Mouse (Mus musculus) MEL (cell line): Measurements from ENCODE around the gene Cnih2.

ENCODE experiments used
- BHLHE40 ChIP-seq: IDR thresholded peaks from 2 replicates; pipeline ENCODE4 v1.6.1; 2012; ENCODE audit warnings: low read depth, mild to moderate bottlenecking, inconsistent platforms, low read length, improper control_type of control experiment, borderline replicate concordance
- CTCF ChIP-seq, 3 experiments: IDR thresholded peaks in 2 of 3; conservative IDR thresholded peaks in 1 of 3; 2 replicates each; pipeline ENCODE4 v1.5.1; 2011 to 2012; ENCODE audit warnings: low read length in 3 of 3, low read depth in 2 of 3, mild to moderate bottlenecking in 2 of 3, improper control_type of control experiment in 1 of 3, inconsistent platforms in 1 of 3, mixed read lengths in 1 of 3, moderate library complexity in 1 of 3; ENCODE audit not compliant: control insufficient read depth in 1 of 3, insufficient read depth in 1 of 3, poor library complexity in 1 of 3, severe bottlenecking in 1 of 3
- EP300 ChIP-seq, 2 experiments: IDR thresholded peaks; 2 replicates each; pipeline ENCODE4 v1.6.1; 2011; ENCODE audit warnings: improper control_type of control experiment in 2 of 2, low read length in 2 of 2, low read depth in 1 of 2, mild to moderate bottlenecking in 1 of 2
- GATA1 ChIP-seq: IDR thresholded peaks from 2 replicates; pipeline ENCODE4 v1.6.1; 2011; ENCODE audit warnings: low read depth, low read length, improper control_type of control experiment
- JUND ChIP-seq: IDR thresholded peaks from 2 replicates; pipeline ENCODE4 v1.6.1; 2011; ENCODE audit warnings: low read depth, mild to moderate bottlenecking, improper control_type of control experiment, low read length
- NRF1 ChIP-seq: IDR thresholded peaks from 2 replicates; pipeline ENCODE4 v1.6.1; 2014; ENCODE audit warnings: low read depth, mild to moderate bottlenecking, inconsistent platforms, low read length, improper control_type of control experiment, moderate library complexity; ENCODE audit not compliant: poor library complexity, insufficient read depth, severe bottlenecking
- POLR2A ChIP-seq, 2 experiments: IDR thresholded peaks; 2 replicates each; pipeline ENCODE4 v1.6.1; 2011 to 2012; ENCODE audit warnings: low read length in 2 of 2, mild to moderate bottlenecking in 2 of 2, control low read depth in 1 of 2, improper control_type of control experiment in 1 of 2, low read depth in 1 of 2, moderate library complexity in 1 of 2; ENCODE audit not compliant: control insufficient read depth in 1 of 2, insufficient read depth in 1 of 2, poor library complexity in 1 of 2
- TAL1 ChIP-seq: IDR thresholded peaks from 2 replicates; pipeline ENCODE4 v1.6.1; 2012; ENCODE audit warnings: mild to moderate bottlenecking, inconsistent platforms, low read length, moderate library complexity, mixed read lengths
- USF2 ChIP-seq, 2 experiments: IDR thresholded peaks; 2 replicates each; pipeline ENCODE4 v1.6.1; 2011 to 2012; ENCODE audit warnings: improper control_type of control experiment in 2 of 2, low read length in 2 of 2, borderline replicate concordance in 1 of 2, inconsistent platforms in 1 of 2, low read depth in 1 of 2, mild to moderate bottlenecking in 1 of 2; ENCODE audit not compliant: insufficient read depth in 1 of 2
- ZMIZ1 ChIP-seq: IDR thresholded peaks from 2 replicates; pipeline ENCODE4 v1.6.1; 2012; ENCODE audit warnings: low read depth, mild to moderate bottlenecking, inconsistent platforms, low read length, improper control_type of control experiment, moderate library complexity
- ZNF384 ChIP-seq: IDR thresholded peaks from 2 replicates; pipeline ENCODE4 v1.6.1; 2012; ENCODE audit warnings: low read depth, mild to moderate bottlenecking, inconsistent platforms, low read length, improper control_type of control experiment

DNA sequence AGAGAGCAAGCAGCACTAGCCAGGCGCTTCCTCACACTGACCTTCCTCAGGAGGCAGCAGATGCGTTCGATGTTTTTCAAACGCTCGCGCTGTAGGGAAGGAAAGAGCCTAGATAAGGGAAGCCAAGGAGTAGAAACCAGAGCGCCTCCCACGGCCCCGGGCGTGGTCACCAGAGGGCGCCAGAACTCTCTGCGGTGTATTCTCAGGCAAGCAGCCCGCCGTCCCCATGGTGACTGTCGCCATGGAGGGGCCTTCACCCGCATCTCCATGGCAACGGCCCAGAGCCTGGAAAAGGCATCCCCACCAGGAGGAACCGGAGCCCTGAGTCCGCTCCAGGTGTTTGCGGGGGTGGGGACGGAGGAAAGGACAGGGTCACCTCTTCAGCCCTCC is 4.1 kb downstream of the Cnih2 start:
- TF ChIP-seq ZMIZ1 (no peak), EP300 (IDR thresholded peaks at IDR 0.05; ENCODE audit: low read depth in 1 of 2, low read length in 2 of 2) (no peak), CTCF (IDR thresholded peaks at IDR 0.05 in 2 of 3, conservative IDR thresholded peaks at IDR 0.05 in 1 of 3; ENCODE audit: control insufficient read depth in 1 of 3, insufficient read depth in 1 of 3, low read depth in 2 of 3, low read length in 3 of 3, poor library complexity in 1 of 3, severe bottlenecking in 1 of 3) (peak; percentile 83 to 95 (median 92)), TAL1 (no peak), BHLHE40 (no peak), ZNF384 (no peak), JUND (no peak), NRF1 (no peak), USF2 (IDR thresholded peaks at IDR 0.05; ENCODE audit: borderline replicate concordance in 1 of 2, insufficient read depth in 1 of 2, low read depth in 1 of 2, low read length in 2 of 2) (no peak), GATA1 (peak; percentile 72), POLR2A (IDR thresholded peaks at IDR 0.05; ENCODE audit: control insufficient read depth in 1 of 2, insufficient read depth in 1 of 2, low read depth in 1 of 2, low read length in 2 of 2, poor library complexity in 1 of 2) (peak; percentile 25 to 42; a peak in 1 of 4 replicates)
